Mouse (Mus musculus): ENCODE data around the gene B9d1. TPM values are rescaled to one million over a fixed set of nuclear protein-coding genes. Genes with fewer than 3 reads are reported as not detected.

The B9d1 gene
- polyA plus RNA-seq, 1 experiment from 2014 or later = 32.9 TPM

DNA sequence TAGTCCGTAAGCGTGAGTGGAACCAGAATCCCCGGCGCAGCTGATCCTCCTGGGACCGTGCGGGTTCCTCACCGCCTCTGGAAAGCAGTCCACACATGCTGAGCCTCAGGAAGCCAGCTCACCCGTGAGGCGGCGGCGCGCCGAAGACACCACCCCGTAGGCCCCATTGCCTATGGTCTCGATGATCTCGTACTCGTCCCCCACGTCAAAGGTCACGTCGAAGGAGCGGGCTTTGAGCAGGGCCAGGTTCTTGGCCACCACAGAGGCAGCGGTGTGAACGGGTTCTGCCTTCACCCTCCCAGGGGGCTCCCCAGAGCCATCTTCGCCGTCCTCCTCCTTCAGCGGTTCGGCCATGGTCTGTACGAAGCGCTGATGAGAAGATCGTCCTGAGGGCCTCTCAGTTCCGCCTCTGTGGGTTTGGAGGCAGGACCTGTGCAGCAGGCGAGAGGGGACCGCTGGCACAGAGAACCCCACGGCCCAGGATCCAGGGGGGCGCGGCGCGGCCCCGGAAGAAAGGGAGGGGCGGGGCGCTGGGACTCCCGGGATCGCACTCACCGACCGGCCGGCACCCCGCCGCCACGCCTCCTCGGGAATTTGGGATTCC, 11.3 kb upstream of the B9d1 start:
- TF ChIP-seq CTCF (IDR thresholded peaks at IDR 0.05; ENCODE audit: low read depth) = no peak
- Histone ChIP-seq H3K4me2 (ENCODE audit: low read length) (peak overlapping the region; percentile 68), H3K9ac (ENCODE audit: low read depth, low read length) (peak overlapping the region; percentile 84), H3K4me1 (replicated peaks; ENCODE audit: insufficient read depth, low read length) (peaks cover 5% of the 10 kb centered on the region; the same call in 1 of the 2 replicates), H3K4me3 (replicated peaks; ENCODE audit: low read depth, low read length) (peak overlapping the region; percentile 77), H3K9me3 (replicated peaks; ENCODE audit: low read length) (no peaks in the 10 kb centered on the region), H3K27me3 (ENCODE audit: insufficient read depth, low read length) (no peaks in the 10 kb centered on the region), H3K36me3 (ENCODE audit: insufficient read depth, low read length) (peaks cover 22% of the 10 kb centered on the region), H3K27ac (peak overlapping the region; percentile 89)
- peak; percentile 58 for ATAC-seq (replicated peaks; ENCODE audit: low FRiP score, low read depth)
- DNase-seq (ENCODE audit: low spot score) = no peak
- under 1% methylated on average over 50 of the region's 50 CpGs for WGBS

DNA sequence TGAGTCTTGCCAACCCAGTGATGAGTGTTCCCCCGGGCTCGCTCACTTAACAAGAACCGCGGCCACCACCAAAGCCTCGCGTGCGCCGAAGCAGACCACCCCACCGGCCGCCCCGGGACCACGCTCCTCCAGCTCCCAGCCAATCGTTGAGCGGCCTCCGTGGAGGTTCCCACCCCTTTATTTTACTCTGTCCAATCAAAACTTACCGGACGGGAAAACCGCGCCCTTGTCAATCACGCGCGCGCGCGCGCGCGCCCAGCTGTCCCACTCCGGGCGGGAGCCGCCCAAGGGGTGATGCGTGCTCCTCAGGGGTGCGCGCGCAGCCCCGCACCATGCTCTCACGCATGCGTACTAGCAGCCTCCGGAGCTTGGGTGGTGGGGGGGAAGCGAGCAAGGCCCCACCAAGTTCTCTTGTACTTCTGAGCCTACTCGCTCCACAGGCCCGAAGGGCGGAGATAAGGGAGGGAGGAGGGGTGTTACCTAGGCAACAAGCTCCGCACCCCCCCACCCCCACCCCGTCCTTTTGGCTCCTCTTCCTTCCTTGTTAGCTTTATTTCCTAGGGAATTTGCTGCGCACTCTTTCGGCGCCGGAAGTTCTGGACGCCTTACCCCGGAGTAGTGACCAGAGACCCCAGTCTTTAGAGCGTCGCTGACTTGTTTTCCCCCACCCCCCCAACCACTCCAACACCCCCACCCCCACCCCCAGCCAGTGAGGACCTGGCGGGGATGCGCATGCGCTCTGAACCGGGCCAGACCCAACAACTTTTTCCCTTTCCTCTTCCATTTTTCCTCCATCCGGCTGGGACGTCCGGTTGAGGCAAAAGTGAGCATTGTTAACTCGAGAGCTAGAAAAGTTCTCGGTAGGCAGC, 10.6 kb upstream of the B9d1 start, which contains the start of gene Mapk7:
Gene Mapk7 (minus strand): TSS at position 278 of the 869 bp plus-strand sequence.
- Histone ChIP-seq H3K27me3 (ENCODE audit: insufficient read depth, low read length) (no peaks in the 10 kb centered on the region), H3K9ac (ENCODE audit: low read depth, low read length) (peak within 1 kb of the TSS; percentile 84), H3K4me3 (replicated peaks; ENCODE audit: low read depth, low read length) (peak within 1 kb of the TSS; percentile 77), H3K9me3 (replicated peaks; ENCODE audit: low read length) (no peaks in the 10 kb centered on the region), H3K4me2 (ENCODE audit: low read length) (peak within 1 kb of the TSS; percentile 68), H3K4me1 (replicated peaks; ENCODE audit: insufficient read depth, low read length) (peaks cover 5% of the 10 kb centered on the region; the same call in 1 of the 2 replicates), H3K36me3 (ENCODE audit: insufficient read depth, low read length) (peaks cover 15% of the 10 kb centered on the region), H3K27ac (peak within 1 kb of the TSS; percentile 89)
- peak; percentile 93 for ATAC-seq (replicated peaks; ENCODE audit: low FRiP score, low read depth)
- under 1% methylated on average over 62 of the region's 62 CpGs for WGBS
- DNase-seq (ENCODE audit: low spot score) = peak; percentile 99
- TF ChIP-seq CTCF (IDR thresholded peaks at IDR 0.05; ENCODE audit: low read depth) = no peak

DNA sequence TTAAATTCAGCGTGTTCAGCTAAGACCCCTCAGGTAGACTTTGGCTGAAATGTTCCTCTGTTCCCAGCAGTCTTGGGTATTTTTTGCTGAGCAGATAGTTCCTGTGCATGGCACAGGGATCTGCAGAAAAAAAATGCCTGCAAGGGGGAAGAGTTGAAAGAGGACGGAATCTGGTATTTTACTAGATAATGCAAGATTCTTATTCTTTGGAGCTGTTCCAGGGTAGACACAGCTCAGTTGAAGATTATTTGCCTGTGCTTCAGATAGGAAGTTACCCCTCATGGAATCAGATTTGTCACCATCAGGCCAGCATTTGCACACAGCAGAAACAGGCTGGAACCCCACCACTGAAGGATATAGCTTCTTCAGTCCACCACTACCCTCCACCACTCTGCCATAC, 9.4 kb upstream of the B9d1 start:
- no peak for ATAC-seq (replicated peaks; ENCODE audit: low FRiP score, low read depth)

DNA sequence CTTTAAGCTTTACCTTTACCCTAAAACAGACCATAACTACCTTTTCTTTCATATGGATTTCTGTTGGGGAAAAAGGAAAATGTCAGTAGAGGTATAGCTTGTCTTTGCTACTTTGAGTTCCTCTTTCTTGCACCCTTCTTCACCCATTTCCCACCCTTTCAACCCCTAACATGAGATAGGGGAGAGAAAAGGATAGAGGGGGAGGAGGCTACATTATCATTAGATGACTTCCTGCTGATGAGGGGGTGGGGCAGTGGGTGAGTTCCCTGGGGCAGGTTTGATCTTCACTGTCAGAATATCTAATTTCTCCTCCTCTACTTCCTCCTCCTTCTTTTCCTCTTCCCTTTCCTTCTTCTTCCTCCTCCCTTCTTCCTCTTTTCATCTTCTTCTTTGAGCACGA, 7.5 kb upstream of the B9d1 start:
- WGBS = 70% methylated on average over 1 of the region's 1 CpGs
- no peak overlapping the region for H3K4me3 ChIP-seq (replicated peaks; ENCODE audit: low read depth, low read length)
- DNase-seq (ENCODE audit: low spot score) = no peak

More for the DNA sequence above, 9.4 kb upstream of the B9d1 start:
- DNase-seq (ENCODE audit: low spot score) = no peak
- Histone ChIP-seq H3K9ac (ENCODE audit: low read depth, low read length) (no peak overlapping the region), H3K27me3 (ENCODE audit: insufficient read depth, low read length) (no peaks in the 10 kb centered on the region), H3K9me3 (replicated peaks; ENCODE audit: low read length) (no peaks in the 10 kb centered on the region), H3K27ac (no peak overlapping the region), H3K4me1 (replicated peaks; ENCODE audit: insufficient read depth, low read length) (peaks cover 5% of the 10 kb centered on the region; the same call in 1 of the 2 replicates), H3K4me2 (ENCODE audit: low read length) (no peak overlapping the region), H3K4me3 (replicated peaks; ENCODE audit: low read depth, low read length) (no peak overlapping the region), H3K36me3 (ENCODE audit: insufficient read depth, low read length) (peaks cover 7% of the 10 kb centered on the region; the same call in 1 of the 2 replicates)
- 71% methylated on average over 2 of the region's 2 CpGs for WGBS
- TF ChIP-seq CTCF (IDR thresholded peaks at IDR 0.05; ENCODE audit: low read depth) = no peak

GRCm38 (mm10) chr11:61498736-61499504, 6.0 kb upstream of the B9d1 start:
- DNase-seq (ENCODE audit: low spot score) (no peak), ATAC-seq (replicated peaks; ENCODE audit: low FRiP score, low read depth) (no peak)
- no peak for TF ChIP-seq CTCF (IDR thresholded peaks at IDR 0.05; ENCODE audit: low read depth)
- Histone ChIP-seq H3K27ac (no peak overlapping the region), H3K36me3 (ENCODE audit: insufficient read depth, low read length) (no peaks in the 10 kb centered on the region), H3K4me1 (replicated peaks; ENCODE audit: insufficient read depth, low read length) (no peaks in the 10 kb centered on the region; the same call in 1 of the 2 replicates), H3K4me3 (replicated peaks; ENCODE audit: low read depth, low read length) (no peak overlapping the region), H3K9me3 (replicated peaks; ENCODE audit: low read length) (no peaks in the 10 kb centered on the region), H3K9ac (ENCODE audit: low read depth, low read length) (no peak overlapping the region), H3K27me3 (ENCODE audit: insufficient read depth, low read length) (no peaks in the 10 kb centered on the region), H3K4me2 (ENCODE audit: low read length) (no peak overlapping the region)
- 65% methylated on average over 6 of the region's 6 CpGs for WGBS

More for the DNA sequence above, 7.5 kb upstream of the B9d1 start:
- Histone ChIP-seq H3K27ac (no peak overlapping the region), H3K9ac (ENCODE audit: low read depth, low read length) (no peak overlapping the region), H3K36me3 (ENCODE audit: insufficient read depth, low read length) (no peaks in the 10 kb centered on the region), H3K9me3 (replicated peaks; ENCODE audit: low read length) (no peaks in the 10 kb centered on the region), H3K27me3 (ENCODE audit: insufficient read depth, low read length) (no peaks in the 10 kb centered on the region), H3K4me2 (ENCODE audit: low read length) (no peak overlapping the region), H3K4me1 (replicated peaks; ENCODE audit: insufficient read depth, low read length) (peaks cover 5% of the 10 kb centered on the region; the same call in 1 of the 2 replicates)
- no peak for TF ChIP-seq CTCF (IDR thresholded peaks at IDR 0.05; ENCODE audit: low read depth)
- ATAC-seq (replicated peaks; ENCODE audit: low FRiP score, low read depth) = no peak

DNA sequence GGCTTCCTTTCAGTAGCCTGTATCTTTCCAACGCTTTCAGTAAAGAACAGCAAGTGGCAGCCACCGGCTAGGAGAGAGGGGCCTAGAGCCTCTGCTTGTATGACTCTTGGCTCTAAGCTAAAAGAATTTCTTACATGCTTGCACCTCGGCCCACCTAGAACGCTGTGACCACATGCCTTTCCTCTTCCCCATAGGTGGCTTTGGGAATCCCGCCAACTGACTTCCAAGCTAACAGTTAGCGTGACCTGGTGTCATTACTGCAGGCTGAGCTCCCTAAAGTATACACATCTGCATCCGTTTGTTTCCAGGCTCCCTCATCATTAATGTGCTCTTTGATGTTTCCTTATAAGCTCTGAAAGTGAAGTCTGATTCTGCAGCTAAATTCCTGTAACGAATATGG, 1.0 kb upstream of the B9d1 start:
- Histone ChIP-seq H3K36me3 (ENCODE audit: insufficient read depth, low read length) (no peaks in the 10 kb centered on the region), H3K9ac (ENCODE audit: low read depth, low read length) (no peak overlapping the region), H3K27ac (no peak overlapping the region), H3K4me3 (replicated peaks; ENCODE audit: low read depth, low read length) (no peak overlapping the region), H3K4me1 (replicated peaks; ENCODE audit: insufficient read depth, low read length) (0 out of 2 replicates have a peak, but pooled peaks cover 7% of the 10 kb centered on the region), H3K4me2 (ENCODE audit: low read length) (no peak overlapping the region), H3K9me3 (replicated peaks; ENCODE audit: low read length) (no peaks in the 10 kb centered on the region), H3K27me3 (ENCODE audit: insufficient read depth, low read length) (no peaks in the 10 kb centered on the region)
- no peak for ATAC-seq (replicated peaks; ENCODE audit: low FRiP score, low read depth)
- 71% methylated on average over 8 of the region's 8 CpGs for WGBS
- TF ChIP-seq CTCF (IDR thresholded peaks at IDR 0.05; ENCODE audit: low read depth) = no peak
- DNase-seq (ENCODE audit: low spot score) = no peak

Data from kidney, postnatal 0 days (tissue).